ENCODE assay signal across 8 mouse cellular contexts in genomic region chr7:45703521-45704033, GRCm38 (mm10). TPM values are rescaled to one million over a fixed set of nuclear protein-coding genes. Genes with fewer than 3 reads are reported as not detected.
A peak's percentile ranks its signal among the peaks of the same experiment; 100 is the strongest.
DNase-seq lines count a peak whose midpoint lies in the region; ATAC-seq and TF ChIP-seq lines count a peak whose summit lies in the region.

No protein-coding gene starts in this region.

- H3K9ac ChIP-seq in kidney, postnatal 0 days (ENCODE audit: low read depth, low read length): 0 out of 2 replicates have a peak overlapping the region, but pooled peaks have one; percentile 53
- H3K9ac ChIP-seq in embryonic facial prominence, embryonic 13.5 days: peak overlapping the region; percentile 61; the same call in 1 of the 2 replicates
- peak overlapping the region; percentile 44 for H3K9ac ChIP-seq in hindbrain, embryonic 15.5 days
- H3K9ac ChIP-seq in midbrain, postnatal 0 days (replicated peaks; ENCODE audit: low read length, poor library complexity, severe bottlenecking): peak overlapping the region; percentile 66

- H3K27ac ChIP-seq in kidney, postnatal 0 days: peak overlapping the region; percentile 85
- H3K27ac ChIP-seq in embryonic facial prominence, embryonic 13.5 days: peak overlapping the region; percentile 88
- H3K27ac ChIP-seq in hindbrain, embryonic 15.5 days (replicated peaks): peak overlapping the region; percentile 89
- peak overlapping the region; percentile 91 for H3K27ac ChIP-seq in midbrain, postnatal 0 days (ENCODE audit: low read depth, low read length)

- H3K9me3 ChIP-seq in kidney, postnatal 0 days (replicated peaks; ENCODE audit: low read length): no peaks in the 10 kb centered on the region
- no peaks in the 10 kb centered on the region for H3K9me3 ChIP-seq in embryonic facial prominence, embryonic 13.5 days
- H3K9me3 ChIP-seq in hindbrain, embryonic 15.5 days: no peaks in the 10 kb centered on the region
- H3K9me3 ChIP-seq in midbrain, postnatal 0 days (ENCODE audit: low read length): no peaks in the 10 kb centered on the region

- no peak for DNase-seq in kidney, postnatal 0 days (ENCODE audit: low spot score)
- no peak for DNase-seq in kidney, postnatal 4 days
- no peak for DNase-seq in midbrain, postnatal 0 days (ENCODE audit: low spot score)
- DNase-seq in left cerebral cortex, adult 9 months (ENCODE audit: low spot score in 2 of 2): no peak
- no peak for DNase-seq in layer of hippocampus, adult 8-10 months (ENCODE audit: low spot score in 2 of 2)
- DNase-seq in right cerebral cortex, postnatal 36 days (ENCODE audit: low spot score in 2 of 2): no peak

- no peak for ATAC-seq in kidney, postnatal 0 days (replicated peaks; ENCODE audit: low FRiP score, low read depth)
- no peak for ATAC-seq in embryonic facial prominence, embryonic 13.5 days (ENCODE audit: insufficient number of reproducible peaks, insufficient read depth, low FRiP score, low TSS enrichment, low read depth)
- ATAC-seq in hindbrain, embryonic 15.5 days (ENCODE audit: low FRiP score, low read depth): no peak; the same call in 1 of the 2 replicates
- no peak for ATAC-seq in midbrain, postnatal 0 days (ENCODE audit: low FRiP score)

- 48% methylated on average over 12 of the region's 12 CpGs for WGBS in kidney, postnatal 0 days
- WGBS in embryonic facial prominence, embryonic 13.5 days: 40% methylated on average over 12 of the region's 12 CpGs
- 27% methylated on average over 12 of the region's 12 CpGs for WGBS in hindbrain, embryonic 15.5 days
- WGBS in midbrain, postnatal 0 days: 32% methylated on average over 12 of the region's 12 CpGs

- 0 out of 2 replicates have a peak overlapping the region, but pooled peaks have one; percentile 21 for H3K4me3 ChIP-seq in kidney, postnatal 0 days (replicated peaks; ENCODE audit: low read depth, low read length)
- H3K4me3 ChIP-seq in embryonic facial prominence, embryonic 13.5 days: peak overlapping the region; percentile 71
- H3K4me3 ChIP-seq in hindbrain, embryonic 15.5 days: peak overlapping the region; percentile 61
- peak overlapping the region; percentile 61 for H3K4me3 ChIP-seq in midbrain, postnatal 0 days (ENCODE audit: low read depth, low read length)

- TF ChIP-seq CTCF in kidney, postnatal 0 days (IDR thresholded peaks at IDR 0.05; ENCODE audit: low read depth): no peak
- no peak for TF ChIP-seq CTCF in midbrain, postnatal 0 days (IDR thresholded peaks at IDR 0.05)

- peak overlapping the region; percentile 93 for H3K4me2 ChIP-seq in kidney, postnatal 0 days (ENCODE audit: low read length)
- H3K4me2 ChIP-seq in embryonic facial prominence, embryonic 13.5 days: peak overlapping the region; percentile 97
- peak overlapping the region; percentile 98 for H3K4me2 ChIP-seq in hindbrain, embryonic 15.5 days
- H3K4me2 ChIP-seq in midbrain, postnatal 0 days (ENCODE audit: low read depth, low read length, poor library complexity, severe bottlenecking): peak overlapping the region; percentile 81

- H3K36me3 ChIP-seq in kidney, postnatal 0 days (ENCODE audit: insufficient read depth, low read length): no peaks in the 10 kb centered on the region
- H3K36me3 ChIP-seq in embryonic facial prominence, embryonic 13.5 days: no peaks in the 10 kb centered on the region
- no peaks in the 10 kb centered on the region for H3K36me3 ChIP-seq in hindbrain, embryonic 15.5 days
- no peaks in the 10 kb centered on the region for H3K36me3 ChIP-seq in midbrain, postnatal 0 days (ENCODE audit: insufficient read depth, low read length)

- H3K4me1 ChIP-seq in kidney, postnatal 0 days (replicated peaks; ENCODE audit: insufficient read depth, low read length): peaks cover 22% of the 10 kb centered on the region
- peaks cover 69% of the 10 kb centered on the region for H3K4me1 ChIP-seq in embryonic facial prominence, embryonic 13.5 days
- H3K4me1 ChIP-seq in hindbrain, embryonic 15.5 days (replicated peaks): peaks cover 83% of the 10 kb centered on the region
- H3K4me1 ChIP-seq in midbrain, postnatal 0 days (ENCODE audit: insufficient read depth, low read length): peaks cover 29% of the 10 kb centered on the region

- peaks cover 12% of the 10 kb centered on the region; the same call in 1 of the 2 replicates for H3K27me3 ChIP-seq in kidney, postnatal 0 days (ENCODE audit: insufficient read depth, low read length)
- H3K27me3 ChIP-seq in embryonic facial prominence, embryonic 13.5 days: peaks cover 21% of the 10 kb centered on the region
- no peaks in the 10 kb centered on the region for H3K27me3 ChIP-seq in hindbrain, embryonic 15.5 days
- no peaks in the 10 kb centered on the region for H3K27me3 ChIP-seq in midbrain, postnatal 0 days (ENCODE audit: insufficient read depth, low read length)

RNA-seq across cellular contexts. Expression of gene Dbp, which starts 1.3 kb away (rescaled TPM):
- 8.4 and 8.6 TPM in 2 replicates for polyA plus RNA-seq in kidney, postnatal 0 days (2015; fragmentation: Nextera tagmentation; extraction: Ambion mirVana)
- polyA plus RNA-seq in embryonic facial prominence, embryonic 13.5 days (2015; fragmentation: Nextera tagmentation; extraction: Ambion mirVana): 7.8 and 10.2 TPM in 2 replicates
- polyA plus RNA-seq in hindbrain, embryonic 15.5 days (2015; fragmentation: Nextera tagmentation; extraction: Ambion mirVana): 2.9 and 4.1 TPM in 2 replicates
- 8.4 and 9.6 TPM in 2 replicates for total RNA-seq in midbrain, postnatal 0 days (2014; rRNA removed)
- polyA plus RNA-seq in midbrain, postnatal 0 days (2015; fragmentation: Nextera tagmentation; extraction: Ambion mirVana): 4.6 and 4.8 TPM in 2 replicates
- total RNA-seq in layer of hippocampus, adult 8-10 months (2022): 100 to 1,000 TPM in 2 of 4 experiments, 10 to 100 TPM in 2; 76.7 to 136 (median 109) TPM

RNA-seq across cellular contexts. Expression of gene Car11, which starts 3.9 kb away (rescaled TPM):
- polyA plus RNA-seq in kidney, postnatal 0 days (2015; fragmentation: Nextera tagmentation; extraction: Ambion mirVana): 7.5 and 8.9 TPM in 2 replicates
- 15.2 and 17.3 TPM in 2 replicates for polyA plus RNA-seq in embryonic facial prominence, embryonic 13.5 days (2015; fragmentation: Nextera tagmentation; extraction: Ambion mirVana)
- 58.6 and 67.3 TPM in 2 replicates for polyA plus RNA-seq in hindbrain, embryonic 15.5 days (2015; fragmentation: Nextera tagmentation; extraction: Ambion mirVana)
- total RNA-seq in midbrain, postnatal 0 days (2014; rRNA removed): 118 and 130 TPM in 2 replicates
- 107 and 114 TPM in 2 replicates for polyA plus RNA-seq in midbrain, postnatal 0 days (2015; fragmentation: Nextera tagmentation; extraction: Ambion mirVana)
- 100 to 1,000 TPM; 158 to 230 (median 187) TPM for total RNA-seq in layer of hippocampus, adult 8-10 months (2022)

RNA-seq across cellular contexts. Expression of gene Sec1, which starts 9.4 kb away (rescaled TPM):
- 0.13 and 0.32 TPM in 2 replicates for polyA plus RNA-seq in kidney, postnatal 0 days (2015; fragmentation: Nextera tagmentation; extraction: Ambion mirVana)
- polyA plus RNA-seq in embryonic facial prominence, embryonic 13.5 days (2015; fragmentation: Nextera tagmentation; extraction: Ambion mirVana): 6.3 and 6.8 TPM in 2 replicates
- polyA plus RNA-seq in hindbrain, embryonic 15.5 days (2015; fragmentation: Nextera tagmentation; extraction: Ambion mirVana): 0.35 and 0.89 TPM in 2 replicates
- total RNA-seq in midbrain, postnatal 0 days (2014; rRNA removed): 0.28 and 1.0 TPM in 2 replicates
- polyA plus RNA-seq in midbrain, postnatal 0 days (2015; fragmentation: Nextera tagmentation; extraction: Ambion mirVana): 0.37 and 0.79 TPM in 2 replicates
- 1 to 10 TPM; 1.6 to 4.6 (median 3.3) TPM for total RNA-seq in layer of hippocampus, adult 8-10 months (2022)

RNA-seq across cellular contexts. Expression of gene Rpl18, which starts 11.7 kb away (rescaled TPM):
- 1,049 and 1,142 TPM in 2 replicates for polyA plus RNA-seq in kidney, postnatal 0 days (2015; fragmentation: Nextera tagmentation; extraction: Ambion mirVana)
- 936 and 1,128 TPM in 2 replicates for polyA plus RNA-seq in embryonic facial prominence, embryonic 13.5 days (2015; fragmentation: Nextera tagmentation; extraction: Ambion mirVana)
- 528 and 575 TPM in 2 replicates for polyA plus RNA-seq in hindbrain, embryonic 15.5 days (2015; fragmentation: Nextera tagmentation; extraction: Ambion mirVana)
- total RNA-seq in midbrain, postnatal 0 days (2014; rRNA removed): 801 and 989 TPM in 2 replicates
- polyA plus RNA-seq in midbrain, postnatal 0 days (2015; fragmentation: Nextera tagmentation; extraction: Ambion mirVana): 473 and 492 TPM in 2 replicates
- 100 to 1,000 TPM; 385 to 434 (median 409) TPM for total RNA-seq in layer of hippocampus, adult 8-10 months (2022)

RNA-seq across cellular contexts. Expression of gene Sphk2, which starts 14.2 kb away (rescaled TPM):
- polyA plus RNA-seq in kidney, postnatal 0 days (2015; fragmentation: Nextera tagmentation; extraction: Ambion mirVana): 20.8 and 22.3 TPM in 2 replicates
- polyA plus RNA-seq in embryonic facial prominence, embryonic 13.5 days (2015; fragmentation: Nextera tagmentation; extraction: Ambion mirVana): 34.4 and 34.9 TPM in 2 replicates
- 24.4 and 26.9 TPM in 2 replicates for polyA plus RNA-seq in hindbrain, embryonic 15.5 days (2015; fragmentation: Nextera tagmentation; extraction: Ambion mirVana)
- total RNA-seq in midbrain, postnatal 0 days (2014; rRNA removed): 22.4 and 23.5 TPM in 2 replicates
- 15.8 and 18.1 TPM in 2 replicates for polyA plus RNA-seq in midbrain, postnatal 0 days (2015; fragmentation: Nextera tagmentation; extraction: Ambion mirVana)
- 10 to 100 TPM; 28.1 to 36.7 (median 32.7) TPM for total RNA-seq in layer of hippocampus, adult 8-10 months (2022)

Comparison
In these comparisons a context has a peak if more than half of its experiments do, and no peak if none do; other contexts are left out.
1. H3K4me3 ChIP-seq: peak in every context shown above with its lines; median percentile 71 in embryonic facial prominence, embryonic 13.5 days; 61 in hindbrain, embryonic 15.5 days; 61 in midbrain, postnatal 0 days; 21 in kidney, postnatal 0 days.